In the genomic region with DNA sequence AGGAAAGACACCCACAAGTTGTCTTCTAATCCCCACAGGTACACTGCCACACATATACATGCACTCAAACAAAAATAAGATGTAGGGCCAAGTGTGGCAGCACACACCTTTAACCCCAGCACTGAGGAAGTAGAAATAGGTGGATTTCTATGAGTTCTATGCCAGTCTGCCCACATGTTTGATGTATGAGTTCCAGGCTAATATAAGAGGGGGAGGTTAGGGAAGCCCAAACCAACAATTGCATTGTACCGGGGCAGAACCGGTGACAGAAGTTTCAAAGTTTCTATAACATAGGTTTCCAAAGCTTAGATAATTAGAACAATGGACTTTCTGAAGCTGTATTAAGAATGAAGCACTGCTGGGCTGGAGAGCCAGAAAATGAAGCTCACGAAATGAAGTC, we compare ENCODE assay signal across 8 mouse cellular contexts. TPM values are rescaled to one million over a fixed set of nuclear protein-coding genes. Genes with fewer than 3 reads are reported as not detected.
DNase-seq lines count a peak whose midpoint lies in the region; ATAC-seq and TF ChIP-seq lines count a peak whose summit lies in the region.

No protein-coding gene starts in this region.

- peak overlapping the region; percentile 88; the same call in 1 of the 2 replicates for H3K9ac ChIP-seq in kidney, postnatal 0 days (ENCODE audit: low read depth, low read length)
- H3K9ac ChIP-seq in hindbrain, embryonic 16.5 days (ENCODE audit: low read depth, low read length) = no peak overlapping the region

- peaks cover 44% of the 10 kb centered on the region for H3K79me2 ChIP-seq in myocyte (ENCODE audit: control insufficient read depth, insufficient read depth)

- no peak overlapping the region for H3ac ChIP-seq in myocyte (ENCODE audit: control insufficient read depth, insufficient read length)

- no peak for ATAC-seq in kidney, postnatal 0 days (replicated peaks; ENCODE audit: low FRiP score, low read depth)
- no peak for ATAC-seq in hindbrain, embryonic 16.5 days
- ATAC-seq in granulocyte monocyte progenitor cell, adult 5-6 weeks (replicated peaks; ENCODE audit: poor library complexity, severe bottlenecking) = no peak

- H3K9me3 ChIP-seq in kidney, postnatal 0 days (replicated peaks; ENCODE audit: low read length) = peaks cover 14% of the 10 kb centered on the region; the same call in 1 of the 2 replicates
- peaks cover 10% of the 10 kb centered on the region for H3K9me3 ChIP-seq in hindbrain, embryonic 16.5 days (ENCODE audit: control insufficient read depth, low read length)

- no peaks in the 10 kb centered on the region for H3K27me3 ChIP-seq in kidney, postnatal 0 days (ENCODE audit: insufficient read depth, low read length)
- H3K27me3 ChIP-seq in hindbrain, embryonic 16.5 days (replicated peaks; ENCODE audit: control insufficient read depth, insufficient read depth, low read length) = 0 out of 2 replicates have a peak, but pooled peaks cover 2% of the 10 kb centered on the region
- H3K27me3 ChIP-seq in myocyte (ENCODE audit: control insufficient read depth, insufficient read depth, insufficient read length) = no peaks in the 10 kb centered on the region

- H3K4me1 ChIP-seq in kidney, postnatal 0 days (replicated peaks; ENCODE audit: insufficient read depth, low read length) = peaks cover 8% of the 10 kb centered on the region
- H3K4me1 ChIP-seq in hindbrain, embryonic 16.5 days (ENCODE audit: control insufficient read depth, insufficient read depth, low read depth, low read length) = peaks cover 12% of the 10 kb centered on the region

- peaks cover 26% of the 10 kb centered on the region for H3K36me3 ChIP-seq in kidney, postnatal 0 days (ENCODE audit: insufficient read depth, low read length)
- peaks cover 23% of the 10 kb centered on the region for H3K36me3 ChIP-seq in hindbrain, embryonic 16.5 days (ENCODE audit: control insufficient read depth, insufficient read depth, low read length)
- H3K36me3 ChIP-seq in myocyte (ENCODE audit: control insufficient read depth, insufficient read depth) = peaks cover 27% of the 10 kb centered on the region

- peak overlapping the region; percentile 66 for H3K4me2 ChIP-seq in kidney, postnatal 0 days (ENCODE audit: low read length)
- H3K4me2 ChIP-seq in hindbrain, embryonic 16.5 days (ENCODE audit: low read length) = peak overlapping the region; percentile 67
- H3K4me2 ChIP-seq in myocyte (ENCODE audit: low read depth) = peak overlapping the region; percentile 86

- peak overlapping the region; percentile 69 for H3K4me3 ChIP-seq in kidney, postnatal 0 days (replicated peaks; ENCODE audit: low read depth, low read length)
- H3K4me3 ChIP-seq in hindbrain, embryonic 16.5 days (ENCODE audit: low read length) = peak overlapping the region; percentile 84
- peak overlapping the region; percentile 61 for H3K4me3 ChIP-seq in myocyte

- no peak for TF ChIP-seq POLR2A in myocyte (IDR thresholded peaks at IDR 0.05; ENCODE audit: insufficient read length, low read depth)

- no peak for DNase-seq in kidney, postnatal 0 days (ENCODE audit: low spot score)
- DNase-seq in kidney, postnatal 36 days = no peak
- peak; percentile 11 for DNase-seq in c-Kit-negative CD71-positive TER-119-positive erythroid progenitor cells, embryonic 14.5 days (ENCODE audit: low read depth, low spot score)
- DNase-seq in cerebellum, postnatal 4 days (ENCODE audit: low spot score in 2 of 2) = no peak
- no peak for DNase-seq in gastrocnemius, postnatal 4 days (ENCODE audit: low spot score in 2 of 2)

- no peak overlapping the region for H3K27ac ChIP-seq in kidney, postnatal 0 days
- H3K27ac ChIP-seq in hindbrain, embryonic 16.5 days (ENCODE audit: low read depth, low read length) = no peak overlapping the region

- 59% methylated on average over 3 of the region's 3 CpGs for WGBS in kidney, postnatal 0 days
- WGBS in hindbrain, embryonic 16.5 days = 57% methylated on average over 3 of the region's 3 CpGs

- no peak for TF ChIP-seq CTCF in kidney, postnatal 0 days (IDR thresholded peaks at IDR 0.05; ENCODE audit: low read depth)

TF ChIP-seq in myocyte, 11 proteins besides CTCF, POLR2A, EP300 and RAD21:
- no peak for TF ChIP-seq REST (IDR thresholded peaks at IDR 0.05; ENCODE audit: insufficient read depth, insufficient read length)
- no peak for TF ChIP-seq POLR2AphosphoS2 (IDR thresholded peaks at IDR 0.05; ENCODE audit: insufficient read length, low read depth)
- TF ChIP-seq TCF12 (IDR thresholded peaks at IDR 0.05; ENCODE audit: insufficient read depth, poor library complexity, severe bottlenecking) = no peak
- no peak for TF ChIP-seq TCF3 (IDR thresholded peaks at IDR 0.05; ENCODE audit: insufficient read length, low read depth)
- no peak for TF ChIP-seq CEBPB (IDR thresholded peaks at IDR 0.05; ENCODE audit: insufficient read depth, poor library complexity, severe bottlenecking)
- no peak for TF ChIP-seq MAX (IDR thresholded peaks at IDR 0.05; ENCODE audit: low read depth)
TF ChIP-seq in myocyte: peak in this region for 0.

RNA-seq across cellular contexts. Expression of gene Zfp445, which starts 1.0 kb away (rescaled TPM):
- 33.0 and 35.0 TPM in 2 replicates for polyA plus RNA-seq in kidney, postnatal 0 days (2015; fragmentation: Nextera tagmentation; extraction: Ambion mirVana)
- polyA plus RNA-seq in hindbrain, embryonic 16.5 days (2015; fragmentation: Nextera tagmentation; extraction: Ambion mirVana) = 88.3 and 102 TPM in 2 replicates
- 10.0 TPM for polyA plus RNA-seq in myocyte (2012; fragmentation: generic; extraction: Trizol)
- total RNA-seq in granulocyte monocyte progenitor cell, adult 5-6 weeks (2014; fragmentation: Nextera tagmentation) = 55.5 and 60.2 TPM in 2 replicates
- 66.3 and 78.2 TPM in 2 replicates for total RNA-seq in granulocyte monocyte progenitor cell, adult 5-6 weeks (2017)
- total RNA-seq in gastrocnemius, postnatal 4 days (2021) = 10 to 100 TPM; 65.9 to 76.5 TPM

RNA-seq across cellular contexts. Expression of gene Zkscan7, which starts 20.6 kb away (rescaled TPM):
- polyA plus RNA-seq in kidney, postnatal 0 days (2015; fragmentation: Nextera tagmentation; extraction: Ambion mirVana) = 3.7 and 4.3 TPM in 2 replicates
- 3.9 and 4.5 TPM in 2 replicates for polyA plus RNA-seq in hindbrain, embryonic 16.5 days (2015; fragmentation: Nextera tagmentation; extraction: Ambion mirVana)
- 0.95 TPM for polyA plus RNA-seq in myocyte (2012; fragmentation: generic; extraction: Trizol)
- total RNA-seq in granulocyte monocyte progenitor cell, adult 5-6 weeks (2014; fragmentation: Nextera tagmentation) = 2.6 and 3.1 TPM in 2 replicates
- 0.93 and 2.3 TPM in 2 replicates for total RNA-seq in granulocyte monocyte progenitor cell, adult 5-6 weeks (2017)
- total RNA-seq in gastrocnemius, postnatal 4 days (2021) = 1 to 10 TPM; 5.6 to 6.0 TPM

RNA-seq across cellular contexts. Expression of gene Gm35549, which starts 21.0 kb away (rescaled TPM):
- 0.20 TPM in 1 of 2 replicates, not detected in the other for polyA plus RNA-seq in kidney, postnatal 0 days (2015; fragmentation: Nextera tagmentation; extraction: Ambion mirVana)
- polyA plus RNA-seq in hindbrain, embryonic 16.5 days (2015; fragmentation: Nextera tagmentation; extraction: Ambion mirVana) = 0.63 TPM in 1 of 2 replicates, not detected in the other
- polyA plus RNA-seq in myocyte (2012; fragmentation: generic; extraction: Trizol) = 0.20 TPM
- total RNA-seq in granulocyte monocyte progenitor cell, adult 5-6 weeks (2014; fragmentation: Nextera tagmentation) = not detected in 2 replicates
- not detected in 2 replicates for total RNA-seq in granulocyte monocyte progenitor cell, adult 5-6 weeks (2017)
- not detected for total RNA-seq in gastrocnemius, postnatal 4 days (2021)

RNA-seq across cellular contexts. Expression of gene Zfp105, which starts 58.0 kb away (rescaled TPM):
- polyA plus RNA-seq in kidney, postnatal 0 days (2015; fragmentation: Nextera tagmentation; extraction: Ambion mirVana) = 17.0 and 18.9 TPM in 2 replicates
- 14.4 and 18.0 TPM in 2 replicates for polyA plus RNA-seq in hindbrain, embryonic 16.5 days (2015; fragmentation: Nextera tagmentation; extraction: Ambion mirVana)
- not detected for polyA plus RNA-seq in myocyte (2012; fragmentation: generic; extraction: Trizol)
- 3.3 and 5.4 TPM in 2 replicates for total RNA-seq in granulocyte monocyte progenitor cell, adult 5-6 weeks (2014; fragmentation: Nextera tagmentation)
- 1.5 and 2.8 TPM in 2 replicates for total RNA-seq in granulocyte monocyte progenitor cell, adult 5-6 weeks (2017)
- total RNA-seq in gastrocnemius, postnatal 4 days (2021) = 10 to 100 TPM; 10.6 to 11.7 TPM

RNA-seq across cellular contexts. Expression of gene Tcaim, which starts 59.5 kb away (rescaled TPM):
- 5.9 and 6.0 TPM in 2 replicates for polyA plus RNA-seq in kidney, postnatal 0 days (2015; fragmentation: Nextera tagmentation; extraction: Ambion mirVana)
- 9.3 and 9.8 TPM in 2 replicates for polyA plus RNA-seq in hindbrain, embryonic 16.5 days (2015; fragmentation: Nextera tagmentation; extraction: Ambion mirVana)
- polyA plus RNA-seq in myocyte (2012; fragmentation: generic; extraction: Trizol) = 2.6 TPM
- total RNA-seq in granulocyte monocyte progenitor cell, adult 5-6 weeks (2014; fragmentation: Nextera tagmentation) = 7.7 and 7.8 TPM in 2 replicates
- 7.6 and 10.9 TPM in 2 replicates for total RNA-seq in granulocyte monocyte progenitor cell, adult 5-6 weeks (2017)
- 10 to 100 TPM; 12.7 to 19.9 TPM for total RNA-seq in gastrocnemius, postnatal 4 days (2021)
